Mouse (Mus musculus): ENCODE results near the gene Tktl1.

Tktl1 gene

GRCm38 (mm10) chrX:74257746-74258145, 80.7 kb downstream of the Tktl1 start:
- in situ Hi-C loops (cut with MboI, MseI) = no loop called here
